Mouse (Mus musculus) ovary, postnatal 14 days (tissue): ENCODE measurements at regions not wholly inside any gene's neighbourhood (a gene's known extent, or its start where the extent isn't known, plus 50 kb on each side); places are given as distances from the start of the nearest gene placed in this dataset.

Experiments used
- DNase-seq: peaks from one replicate; pipeline ENCODE4 v3.0.0; 2022; ENCODE audit warnings: low spot score

- DNase-seq, result no peak
Observed at GRCm38 (mm10) chr13:44077022-44077421, 292.4 kb downstream of the Cd83 start.

GRCm38 (mm10) chr13:44085621-44086510 is 301.3 kb downstream of the Cd83 start:
- DNase-seq, result no peak

GRCm38 (mm10) chr13:44086801-44087200 is 302.2 kb downstream of the Cd83 start:
- DNase-seq, result no peak

- DNase-seq, result no peak
Observed at GRCm38 (mm10) chr13:44097141-44097540, 312.6 kb downstream of the Cd83 start.

GRCm38 (mm10) chr13:44099511-44099910 is 314.9 kb downstream of the Cd83 start:
- no peak for DNase-seq

GRCm38 (mm10) chr13:44100125-44101067 is 315.8 kb downstream of the Cd83 start:
- no peak for DNase-seq

GRCm38 (mm10) chr13:44101161-44101560 is 316.6 kb downstream of the Cd83 start:
- no peak for DNase-seq

GRCm38 (mm10) chr13:44101806-44102205 is 317.2 kb downstream of the Cd83 start:
- no peak for DNase-seq

GRCm38 (mm10) chr13:44102257-44102656 is 317.7 kb downstream of the Cd83 start:
- no peak for DNase-seq

- DNase-seq, result no peak
Observed at GRCm38 (mm10) chr13:44103340-44103739, 318.8 kb downstream of the Cd83 start.

- DNase-seq, result no peak
Observed at GRCm38 (mm10) chr13:44105161-44105560, 320.6 kb downstream of the Cd83 start.

- no peak for DNase-seq
Observed at GRCm38 (mm10) chr13:44108695-44109094, 324.1 kb downstream of the Cd83 start.

- no peak for DNase-seq
Observed at GRCm38 (mm10) chr13:44113043-44113442, 328.5 kb downstream of the Cd83 start.

- DNase-seq, result no peak
Observed at GRCm38 (mm10) chr13:44114856-44115255, 330.3 kb downstream of the Cd83 start.

- no peak for DNase-seq
Observed at GRCm38 (mm10) chr13:44117841-44118240, 333.3 kb downstream of the Cd83 start.

- DNase-seq, result no peak
Observed at GRCm38 (mm10) chr13:44118846-44119245, 334.3 kb downstream of the Cd83 start.

- DNase-seq, result no peak
Observed at GRCm38 (mm10) chr13:44121241-44121671, 336.7 kb downstream of the Cd83 start.

GRCm38 (mm10) chr13:44121932-44122331 is 337.4 kb downstream of the Cd83 start:
- DNase-seq, result no peak

GRCm38 (mm10) chr13:44126198-44126597 is 341.6 kb downstream of the Cd83 start:
- no peak for DNase-seq

GRCm38 (mm10) chr13:44128506-44129274 is 344.1 kb downstream of the Cd83 start:
- DNase-seq, result no peak

- no peak for DNase-seq
Observed at GRCm38 (mm10) chr13:44131916-44132315, 347.3 kb downstream of the Cd83 start.

GRCm38 (mm10) chr13:44132510-44132909 is 347.9 kb downstream of the Cd83 start:
- no peak for DNase-seq
